Mouse (Mus musculus): ENCODE data around the gene Nudt16l1.

The Nudt16l1 gene

DNA sequence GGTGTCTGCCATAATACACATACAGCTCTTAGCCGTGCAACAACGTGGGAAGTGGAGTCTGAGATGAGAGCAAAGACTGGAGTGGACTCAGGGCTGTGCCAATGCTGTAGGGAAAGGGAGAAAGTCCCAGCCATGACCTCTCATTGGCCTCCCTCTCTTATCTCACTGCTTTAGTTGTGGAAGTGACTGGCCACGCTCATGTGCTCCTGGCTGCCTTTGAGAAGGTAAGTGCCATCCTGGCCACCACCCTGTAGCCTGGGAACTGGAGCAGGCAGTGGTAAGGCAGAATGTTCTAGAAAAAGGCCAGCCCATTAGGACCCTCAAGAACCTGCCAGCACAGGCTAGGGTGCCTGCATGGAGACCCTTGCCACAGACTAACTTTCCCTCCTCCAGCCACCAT lies 22.6 kb upstream of the Nudt16l1 start:
- DNase-seq, result no peak

DNA sequence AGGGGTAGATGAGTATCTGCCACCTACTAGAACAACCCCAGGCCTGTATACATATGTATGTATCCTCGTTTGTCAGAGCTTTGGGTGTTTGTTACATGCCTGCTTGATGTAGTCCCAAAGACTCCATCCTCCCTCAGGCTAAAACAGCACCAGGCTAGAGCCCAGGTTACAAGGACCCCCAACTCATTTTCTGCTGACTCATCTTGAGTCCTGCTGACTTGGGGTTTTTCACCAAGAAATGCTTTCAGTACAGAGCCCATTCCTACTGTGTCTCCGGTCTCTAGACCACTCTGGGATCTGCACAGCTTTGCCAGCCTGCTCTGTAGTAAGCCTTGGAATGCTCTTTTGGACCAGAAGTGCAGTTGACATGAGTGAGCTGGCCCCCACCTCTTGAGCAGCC lies 22.0 kb upstream of the Nudt16l1 start:
- no peak for DNase-seq

- no peak for DNase-seq
These were observed 18.0 kb upstream of the Nudt16l1 start for GRCm38 (mm10) chr16:4920556-4920955.

DNA sequence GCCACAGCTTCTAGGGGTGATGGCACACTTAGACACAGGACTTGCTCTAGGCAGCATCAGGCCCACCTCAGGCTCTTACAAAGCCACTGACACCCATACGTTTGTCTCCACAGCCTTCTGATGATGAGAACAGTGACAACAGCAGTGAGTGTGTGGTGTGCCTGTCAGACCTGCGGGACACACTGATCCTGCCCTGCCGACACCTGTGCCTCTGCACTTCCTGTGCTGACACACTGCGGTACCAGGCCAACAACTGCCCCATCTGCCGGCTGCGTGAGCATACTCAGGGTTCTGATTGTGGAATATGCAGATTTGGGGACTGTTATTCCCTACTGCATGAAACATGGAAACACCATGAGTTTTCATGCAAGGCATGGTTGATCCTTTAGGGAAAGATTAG lies 16.1 kb upstream of the Nudt16l1 start:
- peak; percentile 44 to 61 for DNase-seq

DNA sequence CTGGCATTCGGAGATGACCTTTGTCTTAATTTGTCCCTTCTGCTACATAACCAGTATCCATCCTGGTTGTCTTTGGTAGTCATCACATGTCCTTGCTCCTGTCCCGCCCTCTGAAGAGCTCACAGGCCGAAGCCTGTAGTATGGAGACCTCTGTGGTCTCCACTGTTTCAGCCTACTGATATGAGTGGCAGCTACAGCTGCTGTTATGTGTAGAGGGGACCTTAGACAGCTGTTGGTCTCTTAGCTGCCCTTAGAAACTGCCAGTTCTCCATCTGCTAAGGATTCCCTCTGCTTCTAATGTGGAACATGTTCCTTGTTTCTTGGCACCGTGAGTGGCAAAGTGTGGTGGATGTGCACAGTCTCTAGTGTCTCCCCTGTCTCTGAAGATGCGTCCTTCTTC lies 14.6 kb upstream of the Nudt16l1 start:
- no peak for DNase-seq

DNA sequence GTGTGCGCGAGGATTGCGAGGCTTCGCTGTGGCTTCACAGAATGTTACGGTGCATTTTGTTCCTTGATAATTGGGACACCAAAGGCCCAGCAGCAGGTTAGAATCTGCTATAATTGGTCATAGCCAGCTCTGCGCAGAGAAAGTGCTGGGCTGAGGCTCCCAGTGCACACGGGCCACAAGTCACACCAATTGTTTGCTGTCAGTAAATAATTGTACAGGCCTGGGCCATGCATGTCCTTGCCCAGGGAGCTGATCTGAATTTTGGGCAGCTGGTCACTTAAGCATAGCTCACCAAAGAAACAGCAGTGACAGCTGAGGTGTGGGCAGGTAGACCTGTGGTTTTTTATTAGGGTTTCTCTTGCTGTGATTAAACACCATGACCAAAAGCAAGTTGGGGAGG lies 10.6 kb upstream of the Nudt16l1 start:
- DNase-seq, result no peak

DNA sequence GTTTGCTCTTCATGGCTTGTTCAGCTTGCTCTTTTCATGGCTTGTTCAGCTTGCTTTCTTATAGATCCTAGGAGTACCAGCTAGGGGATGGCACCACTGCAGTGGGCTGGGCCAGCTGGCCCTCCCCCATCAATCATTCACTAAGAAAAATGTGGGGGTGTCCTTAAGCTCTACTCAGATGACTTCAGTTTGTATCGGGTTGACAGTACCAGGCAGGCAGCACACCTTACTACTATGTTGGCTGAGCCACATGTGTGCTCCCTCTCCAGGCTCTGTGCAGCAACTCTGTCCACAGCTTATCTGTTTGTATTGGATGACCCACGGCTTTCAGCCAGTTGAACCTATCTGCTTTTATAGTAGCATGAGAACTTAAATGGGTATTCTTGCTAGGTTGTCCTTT lies 10.1 kb upstream of the Nudt16l1 start:
- no peak for DNase-seq

DNA sequence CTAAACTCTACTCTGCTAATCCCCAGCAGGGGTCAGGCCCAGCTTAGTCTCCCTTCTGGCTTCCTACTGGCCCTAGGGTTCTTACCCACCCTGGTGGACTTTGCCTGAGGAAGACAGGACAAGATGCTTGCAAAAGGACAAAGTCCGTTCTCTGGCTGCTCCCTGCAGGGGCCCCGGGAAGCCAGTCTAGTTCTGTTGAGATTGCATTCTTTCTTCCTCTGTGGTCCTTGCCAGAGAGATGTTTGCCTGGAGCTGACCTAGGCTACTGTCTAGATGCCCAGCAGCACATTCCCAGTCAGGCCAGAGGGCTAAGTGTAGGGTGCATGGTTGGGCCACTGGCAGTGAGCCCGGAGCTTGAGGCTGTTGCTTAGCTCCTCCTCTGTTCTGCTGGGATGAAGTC lies 6.1 kb upstream of the Nudt16l1 start:
- DNase-seq, result no peak

GRCm38 (mm10) chr16:4935430-4935829 lies 3.1 kb upstream of the Nudt16l1 start:
- DNase-seq, result no peak

- DNase-seq, result no peak
These were observed 2.4 kb upstream of the Nudt16l1 start for GRCm38 (mm10) chr16:4935931-4936703.

GRCm38 (mm10) chr16:4937351-4938190 lies 990 bp upstream of the Nudt16l1 start:
- no peak for DNase-seq

DNA sequence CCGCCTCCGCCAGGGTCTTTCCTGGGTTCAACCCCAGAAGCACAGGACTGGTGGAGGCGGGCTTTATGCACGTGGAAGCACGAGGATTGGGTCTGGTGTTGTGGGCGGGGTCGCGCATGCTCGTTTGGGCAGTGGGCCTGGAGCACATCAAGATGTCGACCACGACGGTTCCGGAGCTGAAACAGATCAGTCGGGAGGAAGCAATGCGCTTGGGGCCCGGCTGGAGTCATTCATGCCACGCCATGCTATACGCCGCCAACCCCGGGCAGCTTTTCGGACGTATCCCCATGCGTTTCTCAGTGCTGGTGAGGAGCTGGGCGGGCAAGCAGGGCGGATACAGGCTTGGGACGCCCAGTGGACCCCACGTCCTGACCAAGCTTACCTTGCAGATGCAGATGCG lies 428 bp downstream of the Nudt16l1 start:
- peak; percentile 98 to 99 for DNase-seq

DNA sequence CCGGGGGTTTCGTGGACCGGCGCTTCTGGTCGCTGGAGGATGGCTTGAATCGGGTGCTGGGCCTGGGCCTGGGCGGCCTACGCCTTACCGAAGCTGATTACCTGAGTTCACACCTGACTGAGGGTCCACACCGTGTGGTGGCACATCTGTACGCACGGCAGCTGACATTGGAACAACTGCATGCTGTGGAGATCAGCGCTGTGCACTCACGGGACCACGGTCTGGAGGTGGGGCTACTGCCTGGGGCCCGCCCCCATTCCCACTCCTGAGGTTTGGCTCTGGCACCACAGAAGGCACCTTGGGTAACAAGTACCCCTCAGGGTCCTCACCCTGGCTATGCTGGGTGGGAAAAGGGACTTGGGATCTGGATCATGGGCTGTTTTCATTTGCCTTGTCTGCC lies 851 bp downstream of the Nudt16l1 start:
- DNase-seq, result no peak

DNA sequence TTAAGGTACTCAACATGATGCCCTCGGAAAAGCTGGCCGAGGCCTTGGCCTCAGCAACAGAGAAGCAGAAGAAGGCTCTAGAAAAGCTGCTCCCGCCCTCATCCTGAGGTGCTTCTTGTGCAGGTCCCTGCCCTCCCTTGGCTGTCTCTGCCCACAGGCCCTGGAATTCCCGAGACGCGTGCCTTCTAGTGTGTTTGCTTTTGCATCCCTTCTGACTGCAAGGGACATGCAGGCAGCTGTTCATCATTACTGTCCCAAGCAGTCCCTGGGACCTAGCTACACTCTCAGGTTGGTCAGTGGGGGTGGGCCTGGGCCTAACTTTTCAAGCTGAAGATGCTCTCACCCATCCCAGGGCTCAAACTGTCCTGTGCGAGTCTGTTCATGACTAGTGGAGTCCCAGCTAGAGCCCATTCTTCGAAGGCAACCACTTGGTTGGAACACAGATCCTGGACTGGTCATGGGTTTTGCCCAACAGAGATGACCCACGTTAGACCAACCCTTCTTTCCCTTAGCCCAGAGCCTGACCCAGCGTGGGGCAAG lies 1.8 kb downstream of the Nudt16l1 start:
- DNase-seq, result no peak

GRCm38 (mm10) chr16:4941016-4941415 lies 2.5 kb downstream of the Nudt16l1 start:
- no peak for DNase-seq

DNA sequence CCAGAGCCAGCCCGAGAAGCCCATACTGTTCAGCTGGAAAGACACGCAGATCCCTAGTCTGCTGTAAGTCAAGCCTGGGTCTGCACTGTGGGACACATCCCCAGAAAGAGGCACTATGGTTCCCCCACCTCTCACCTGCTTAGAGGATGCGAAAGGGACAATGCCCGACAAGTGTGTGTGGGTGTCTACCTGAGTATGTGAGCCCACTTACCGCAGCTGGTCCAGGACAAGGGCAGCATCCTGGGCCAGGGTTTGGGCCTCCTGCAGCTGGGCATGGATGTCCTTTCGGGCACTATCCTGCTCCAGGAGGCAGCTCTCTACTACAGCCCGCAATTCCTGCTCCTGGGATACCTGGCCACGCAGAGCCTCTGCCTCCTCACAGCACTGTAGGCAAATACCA lies 4.3 kb downstream of the Nudt16l1 start:
- DNase-seq, result no peak

DNA sequence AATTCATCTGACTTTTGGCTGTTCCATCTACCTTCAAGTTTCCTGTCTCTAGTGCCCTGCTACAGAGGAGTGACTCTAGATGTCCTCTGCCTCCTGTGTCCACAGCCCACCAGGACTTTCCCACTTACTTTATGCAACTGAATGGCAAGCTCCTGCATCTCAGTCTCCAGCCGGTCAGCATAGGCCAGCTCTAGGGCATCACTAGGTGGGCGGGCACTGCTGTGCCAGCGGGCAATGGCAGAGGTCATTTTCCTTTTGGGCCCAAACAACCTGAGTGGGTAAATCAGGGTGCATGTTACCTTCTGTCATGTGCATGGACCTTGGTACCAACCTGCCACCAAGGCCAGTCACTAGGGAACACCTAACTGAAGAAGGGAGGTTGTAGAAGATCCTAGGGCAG lies 4.9 kb downstream of the Nudt16l1 start:
- no peak for DNase-seq

GRCm38 (mm10) chr16:4945415-4945814 lies 6.9 kb downstream of the Nudt16l1 start:
- DNase-seq, result no peak

GRCm38 (mm10) chr16:4946155-4946554 lies 7.6 kb downstream of the Nudt16l1 start:
- no peak for DNase-seq

DNA sequence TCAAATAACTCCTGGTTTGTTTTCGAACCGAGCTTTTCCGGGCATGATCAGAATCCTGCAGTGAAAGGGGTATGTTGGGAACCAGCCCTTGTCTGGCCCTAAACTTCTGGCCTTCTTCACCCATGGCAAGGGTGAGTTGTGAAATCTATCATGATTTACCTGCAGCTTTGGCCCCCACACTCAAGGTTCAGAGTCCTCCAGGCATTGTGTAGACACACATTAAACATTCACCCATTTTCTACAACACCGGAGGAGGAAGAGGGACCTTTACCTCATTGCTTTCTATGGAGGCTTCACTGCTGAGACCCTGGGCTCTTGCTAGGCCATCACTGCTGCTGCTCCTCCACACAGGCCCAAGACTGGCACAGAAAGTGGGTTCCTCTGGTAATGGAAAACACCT lies 8.8 kb downstream of the Nudt16l1 start:
- no peak for DNase-seq

DNA sequence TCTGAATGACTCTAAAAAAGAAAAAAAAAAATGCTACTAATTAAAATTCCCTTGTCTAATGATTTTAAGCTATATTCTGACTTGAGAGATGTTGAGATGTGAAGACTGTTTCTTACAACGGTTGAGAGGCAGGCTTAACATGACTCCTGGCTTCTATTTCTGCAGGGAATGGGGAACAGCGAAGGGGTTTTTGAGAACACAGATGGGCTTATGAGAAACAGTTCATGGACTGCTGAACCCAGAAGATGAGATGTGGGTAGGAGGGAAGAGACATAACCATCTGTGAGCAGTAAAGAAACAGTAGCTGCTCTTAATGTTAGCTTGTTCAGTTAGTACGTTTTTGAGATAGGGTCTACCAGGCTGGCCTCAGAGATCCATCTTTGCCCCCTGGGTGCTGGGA lies 18.0 kb downstream of the Nudt16l1 start:
- no peak for DNase-seq

DNA sequence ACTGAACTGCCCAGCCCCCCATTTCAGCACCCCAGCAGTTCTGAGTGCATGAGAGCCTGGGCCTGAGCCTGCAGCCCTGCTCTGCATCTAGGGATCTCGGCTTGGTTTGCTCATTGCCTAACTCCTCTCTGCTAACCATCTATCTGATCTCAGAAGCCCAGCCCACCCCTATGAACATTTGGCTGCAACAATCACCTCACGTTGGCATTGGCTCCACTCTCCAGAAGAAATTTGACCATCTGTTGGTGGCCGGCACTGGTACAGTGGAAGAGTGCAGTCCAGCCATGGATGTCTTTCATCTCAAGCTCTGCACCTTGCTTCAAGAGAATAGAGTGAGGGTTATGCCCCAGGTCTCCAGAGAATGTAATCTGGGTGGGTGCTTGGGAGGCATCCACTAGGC lies 18.9 kb downstream of the Nudt16l1 start:
- DNase-seq, result no peak

DNA sequence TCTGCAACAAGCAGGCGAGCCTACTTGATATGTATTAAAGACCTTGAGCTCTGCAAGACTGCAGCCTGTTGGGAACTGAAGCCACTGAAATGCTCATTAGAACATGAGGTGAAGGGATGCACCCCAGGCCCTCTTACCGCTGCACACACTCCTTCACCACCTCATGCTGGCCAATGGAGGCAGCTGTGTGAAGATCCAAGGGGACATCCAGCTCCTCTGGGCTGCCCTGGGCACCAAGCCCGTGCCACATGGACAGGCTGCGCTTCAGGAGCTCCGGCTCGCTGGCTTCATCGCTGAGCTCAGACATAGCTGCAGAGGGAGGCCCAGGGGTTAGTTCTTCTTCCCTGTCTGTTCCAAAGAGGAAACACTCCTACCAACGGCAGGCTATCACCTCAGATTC lies 21.7 kb downstream of the Nudt16l1 start:
- no peak for DNase-seq

DNA sequence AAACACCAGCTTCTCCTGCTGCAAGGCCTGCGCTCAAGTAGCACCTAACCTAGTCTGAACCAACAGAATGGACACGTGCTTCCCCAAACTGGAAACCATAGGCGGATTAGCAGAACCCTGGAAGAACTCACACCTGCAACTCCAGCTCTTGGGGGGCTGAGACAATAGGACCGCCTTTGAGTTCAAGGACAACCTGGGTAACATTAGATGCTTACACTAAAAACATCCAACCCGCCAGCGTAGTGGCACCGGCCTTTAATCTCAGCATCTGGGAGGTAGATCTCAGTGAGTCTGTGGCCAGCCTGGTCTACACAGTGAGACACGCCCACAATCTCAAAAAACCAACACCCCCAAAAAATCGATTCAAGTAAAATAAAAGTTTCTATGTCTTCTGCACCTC lies 24.8 kb downstream of the Nudt16l1 start:
- no peak for DNase-seq
